Mouse (Mus musculus): ENCODE measurements at regions not wholly inside any gene's neighbourhood (a gene's known extent, or its start where the extent isn't known, plus 50 kb on each side); places are given as distances from the start of the nearest gene placed in this dataset.

GRCm38 (mm10) chr12:5440482-5440881 is 65.0 kb upstream of the Klhl29 start:
- no peak for ATAC-seq (ENCODE audit: insufficient number of reproducible peaks, low FRiP score)
- H3K4me2 ChIP-seq: no peak overlapping the region
- no peaks in the 10 kb centered on the region for H3K36me3 ChIP-seq
- 80% methylated on average over 3 of the region's 3 CpGs for WGBS
- no peaks in the 10 kb centered on the region for H3K4me1 ChIP-seq (replicated peaks)
- H3K27ac ChIP-seq (ENCODE audit: poor library complexity, severe bottlenecking): no peak overlapping the region
- H3K4me3 ChIP-seq: no peak overlapping the region
- H3K27me3 ChIP-seq (replicated peaks): no peaks in the 10 kb centered on the region
- H3K9me3 ChIP-seq (replicated peaks): no peaks in the 10 kb centered on the region
- no peak overlapping the region for H3K9ac ChIP-seq

GRCm38 (mm10) chr12:5435876-5436275 is 60.4 kb upstream of the Klhl29 start:
- H3K9me3 ChIP-seq (replicated peaks): no peaks in the 10 kb centered on the region
- no peaks in the 10 kb centered on the region for H3K27me3 ChIP-seq (replicated peaks)
- no peak overlapping the region for H3K4me2 ChIP-seq
- ATAC-seq (ENCODE audit: insufficient number of reproducible peaks, low FRiP score): no peak
- no peaks in the 10 kb centered on the region for H3K36me3 ChIP-seq
- no peak overlapping the region for H3K9ac ChIP-seq
- no peak overlapping the region for H3K4me3 ChIP-seq
- H3K4me1 ChIP-seq (replicated peaks): peaks cover 5% of the 10 kb centered on the region; the same call in 1 of the 2 replicates
- 80% methylated on average over 3 of the region's 3 CpGs for WGBS
- no peak overlapping the region for H3K27ac ChIP-seq (ENCODE audit: poor library complexity, severe bottlenecking)

GRCm38 (mm10) chr12:5434060-5434459 is 58.6 kb upstream of the Klhl29 start:
- no peaks in the 10 kb centered on the region for H3K36me3 ChIP-seq
- no peak overlapping the region for H3K27ac ChIP-seq (ENCODE audit: poor library complexity, severe bottlenecking)
- H3K4me3 ChIP-seq: no peak overlapping the region
- no peaks in the 10 kb centered on the region for H3K27me3 ChIP-seq (replicated peaks)
- no peaks in the 10 kb centered on the region for H3K9me3 ChIP-seq (replicated peaks)
- WGBS: 44% methylated on average over 6 of the region's 6 CpGs
- H3K4me1 ChIP-seq (replicated peaks): peaks cover 5% of the 10 kb centered on the region; the same call in 1 of the 2 replicates
- H3K4me2 ChIP-seq: no peak overlapping the region
- no peak for ATAC-seq (ENCODE audit: insufficient number of reproducible peaks, low FRiP score)
- H3K9ac ChIP-seq: no peak overlapping the region

GRCm38 (mm10) chr12:5432688-5433087 is 57.2 kb upstream of the Klhl29 start:
- 74% methylated on average over 3 of the region's 3 CpGs for WGBS
- no peak overlapping the region for H3K27ac ChIP-seq (ENCODE audit: poor library complexity, severe bottlenecking)
- no peak for ATAC-seq (ENCODE audit: insufficient number of reproducible peaks, low FRiP score)

GRCm38 (mm10) chr12:5428733-5429132 is 53.3 kb upstream of the Klhl29 start:
- 59% methylated on average over 3 of the region's 3 CpGs for WGBS
- no peak overlapping the region for H3K9ac ChIP-seq
- ATAC-seq (ENCODE audit: insufficient number of reproducible peaks, low FRiP score): no peak

More at GRCm38 (mm10) chr12:5432688-5433087, 57.2 kb upstream of the Klhl29 start:
- Histone ChIP-seq H3K9ac (no peak overlapping the region), H3K4me2 (no peak overlapping the region), H3K36me3 (no peaks in the 10 kb centered on the region), H3K27me3 (replicated peaks) (no peaks in the 10 kb centered on the region), H3K9me3 (replicated peaks) (no peaks in the 10 kb centered on the region), H3K4me1 (replicated peaks) (peaks cover 10% of the 10 kb centered on the region; the same call in 1 of the 2 replicates), H3K4me3 (no peak overlapping the region)

More at GRCm38 (mm10) chr12:5428733-5429132, 53.3 kb upstream of the Klhl29 start:
- H3K27ac ChIP-seq (ENCODE audit: poor library complexity, severe bottlenecking): no peak overlapping the region
- H3K4me3 ChIP-seq: no peak overlapping the region
- no peaks in the 10 kb centered on the region for H3K27me3 ChIP-seq (replicated peaks)
- no peaks in the 10 kb centered on the region for H3K9me3 ChIP-seq (replicated peaks)
- H3K36me3 ChIP-seq: no peaks in the 10 kb centered on the region
- H3K4me2 ChIP-seq: no peak overlapping the region
- peaks cover 11% of the 10 kb centered on the region for H3K4me1 ChIP-seq (replicated peaks)
